Mouse (Mus musculus) limb, embryonic 12.5 days (tissue): ENCODE measurements around the gene Stk38l. TPM values are rescaled to one million over a fixed set of nuclear protein-coding genes. Genes with fewer than 3 reads are reported as not detected.
A peak's percentile ranks its signal among the peaks of the same experiment; 100 is the strongest.

Experiments used
- ATAC-seq: fragments of 200-750 bp; cut with Nextera tagmentation; 2 replicates; pipeline ENCODE4 v1.8.0; 2017; ENCODE audit warnings: low read depth, moderate TSS enrichment; ENCODE audit not compliant: insufficient number of reproducible peaks, insufficient read depth, low FRiP score, low TSS enrichment
- H3K27ac ChIP-seq: fragments of 300-500 bp; sonication (generic); 2 replicates; pipeline ENCODE4 v1.5.1; 2016; ENCODE audit warnings: mild to moderate bottlenecking, moderate library complexity
- H3K27me3 ChIP-seq: fragments of 300-500 bp; sonication (generic); 2 replicates; pipeline ENCODE4 v1.6.1; 2016; ENCODE audit warnings: mild to moderate bottlenecking, moderate library complexity
- H3K36me3 ChIP-seq: fragments of 300-500 bp; sonication (generic); 2 replicates; pipeline ENCODE4 v1.6.1; 2016; ENCODE audit warnings: mild to moderate bottlenecking, moderate library complexity
- H3K4me1 ChIP-seq: fragments of 300-500 bp; sonication (generic); replicated peaks from 2 replicates; pipeline ENCODE4 v1.6.1; 2016
- H3K4me2 ChIP-seq: fragments of 300-500 bp; sonication (generic); 2 replicates; pipeline ENCODE4 v1.6.1; 2016; ENCODE audit warnings: mild to moderate bottlenecking, moderate library complexity
- H3K4me3 ChIP-seq: fragments of 300-500 bp; sonication (generic); replicated peaks from 2 replicates; pipeline ENCODE4 v1.5.1; 2016; ENCODE audit warnings: mild to moderate bottlenecking
- H3K9ac ChIP-seq: fragments of 300-500 bp; sonication (generic); replicated peaks from 2 replicates; pipeline ENCODE4 v1.6.1; 2016; ENCODE audit warnings: mild to moderate bottlenecking, moderate library complexity
- H3K9me3 ChIP-seq: fragments of 300-500 bp; sonication (generic); 2 replicates; pipeline ENCODE4 v1.6.1; 2016; ENCODE audit warnings: mild to moderate bottlenecking, moderate library complexity
- WGBS: fragments of 180-500 bp; shearing (Covaris S2); methylation state at CpG from one replicate; pipeline ENCODE4 v1.1.7; 2016; 5-methylcytosine and 5-hydroxymethylcytosine counted together
- polyA plus RNA-seq: library from polyadenylated mRNA; unstranded; fragments of >200 nt; fragmentation: Nextera tagmentation; extraction: Ambion mirVana; gene quantifications from 2 replicates; pipeline ENCODE4 v1.2.1, GENCODE M21; 2016

Stk38l gene
- polyA plus RNA-seq, 1 experiment from 2014 or later: 22.6 TPM

GRCm38 (mm10) chr6:146753560-146754160 is 28.9 kb downstream of the Stk38l start:
- Histone ChIP-seq H3K9me3 (no peaks in the 10 kb centered on the region), H3K36me3 (no peaks in the 10 kb centered on the region), H3K27ac (peak overlapping the region; percentile 80), H3K4me1 (peaks cover 39% of the 10 kb centered on the region), H3K27me3 (no peaks in the 10 kb centered on the region), H3K9ac (no peak overlapping the region), H3K4me2 (no peak overlapping the region), H3K4me3 (no peak overlapping the region)
- WGBS: 26% methylated on average over 2 of the region's 2 CpGs
- no peak for ATAC-seq

GRCm38 (mm10) chr6:146755136-146755535 is 30.3 kb downstream of the Stk38l start:
- no peaks in the 10 kb centered on the region for H3K9me3 ChIP-seq
- H3K27ac ChIP-seq: no peak overlapping the region
- 92% methylated on average over 2 of the region's 2 CpGs for WGBS
- H3K9ac ChIP-seq: no peak overlapping the region
- no peaks in the 10 kb centered on the region for H3K27me3 ChIP-seq
- no peak overlapping the region for H3K4me3 ChIP-seq
- H3K36me3 ChIP-seq: peaks cover 2% of the 10 kb centered on the region; the same call in 1 of the 2 replicates
- H3K4me1 ChIP-seq: peaks cover 39% of the 10 kb centered on the region
- no peak overlapping the region for H3K4me2 ChIP-seq
- ATAC-seq: no peak

- H3K36me3 ChIP-seq: peaks cover 5% of the 10 kb centered on the region; the same call in 1 of the 2 replicates
- no peak overlapping the region for H3K9ac ChIP-seq
- 85% methylated on average over 4 of the region's 4 CpGs for WGBS
- no peaks in the 10 kb centered on the region for H3K27me3 ChIP-seq
- no peak overlapping the region for H3K4me3 ChIP-seq
- no peak overlapping the region for H3K27ac ChIP-seq
- no peaks in the 10 kb centered on the region for H3K9me3 ChIP-seq
- H3K4me1 ChIP-seq: peaks cover 39% of the 10 kb centered on the region
- H3K4me2 ChIP-seq: no peak overlapping the region
- ATAC-seq: no peak
Measured at GRCm38 (mm10) chr6:146755679-146756078, 30.9 kb downstream of the Stk38l start.

- H3K27me3 ChIP-seq: no peaks in the 10 kb centered on the region
- no peak overlapping the region for H3K4me3 ChIP-seq
- no peaks in the 10 kb centered on the region for H3K9me3 ChIP-seq
- peaks cover 5% of the 10 kb centered on the region; the same call in 1 of the 2 replicates for H3K36me3 ChIP-seq
- peaks cover 23% of the 10 kb centered on the region for H3K4me1 ChIP-seq
- H3K9ac ChIP-seq: no peak overlapping the region
- 96% methylated on average over 2 of the region's 2 CpGs for WGBS
- H3K27ac ChIP-seq: no peak overlapping the region
- no peak for ATAC-seq
- H3K4me2 ChIP-seq: no peak overlapping the region
Measured at GRCm38 (mm10) chr6:146759027-146759426, 34.2 kb downstream of the Stk38l start.

GRCm38 (mm10) chr6:146760022-146760421 is 35.2 kb downstream of the Stk38l start:
- Histone ChIP-seq H3K9ac (no peak overlapping the region), H3K4me1 (peaks cover 17% of the 10 kb centered on the region), H3K4me3 (no peak overlapping the region), H3K4me2 (no peak overlapping the region), H3K27me3 (no peaks in the 10 kb centered on the region), H3K27ac (no peak overlapping the region), H3K36me3 (peaks cover 5% of the 10 kb centered on the region; the same call in 1 of the 2 replicates), H3K9me3 (no peaks in the 10 kb centered on the region)
- no peak for ATAC-seq
- WGBS: 97% methylated on average over 2 of the region's 2 CpGs

- Histone ChIP-seq H3K27ac (no peak overlapping the region), H3K4me1 (peaks cover 17% of the 10 kb centered on the region), H3K9me3 (no peaks in the 10 kb centered on the region), H3K36me3 (peaks cover 5% of the 10 kb centered on the region; the same call in 1 of the 2 replicates), H3K27me3 (no peaks in the 10 kb centered on the region), H3K4me2 (no peak overlapping the region), H3K9ac (no peak overlapping the region), H3K4me3 (no peak overlapping the region)
- 75% methylated on average over 4 of the region's 4 CpGs for WGBS
- no peak for ATAC-seq
Measured at GRCm38 (mm10) chr6:146760736-146761135, 35.9 kb downstream of the Stk38l start.

- H3K27ac ChIP-seq: no peak overlapping the region
- peaks cover 20% of the 10 kb centered on the region for H3K36me3 ChIP-seq
- no peak for ATAC-seq
- no peaks in the 10 kb centered on the region for H3K9me3 ChIP-seq
- no peak overlapping the region for H3K4me3 ChIP-seq
- H3K9ac ChIP-seq: no peak overlapping the region
- 63% methylated on average over 5 of the region's 5 CpGs for WGBS
- no peak overlapping the region for H3K4me2 ChIP-seq
- H3K4me1 ChIP-seq: peaks cover 4% of the 10 kb centered on the region
- H3K27me3 ChIP-seq: no peaks in the 10 kb centered on the region
Measured at GRCm38 (mm10) chr6:146762264-146762898, 37.6 kb downstream of the Stk38l start.

GRCm38 (mm10) chr6:146764593-146764992 is 39.8 kb downstream of the Stk38l start:
- WGBS: 30% methylated on average over 2 of the region's 2 CpGs
- no peak for ATAC-seq
- no peak overlapping the region for H3K27ac ChIP-seq
- no peaks in the 10 kb centered on the region for H3K9me3 ChIP-seq
- H3K9ac ChIP-seq: no peak overlapping the region
- H3K4me1 ChIP-seq: peaks cover 2% of the 10 kb centered on the region; the same call in 1 of the 2 replicates
- H3K4me3 ChIP-seq: no peak overlapping the region
- no peaks in the 10 kb centered on the region for H3K27me3 ChIP-seq
- H3K4me2 ChIP-seq: no peak overlapping the region
- H3K36me3 ChIP-seq: peaks cover 40% of the 10 kb centered on the region

GRCm38 (mm10) chr6:146765270-146765669 is 40.5 kb downstream of the Stk38l start:
- no peak overlapping the region for H3K9ac ChIP-seq
- peaks cover 9% of the 10 kb centered on the region for H3K4me1 ChIP-seq
- H3K4me2 ChIP-seq: no peak overlapping the region
- no peak overlapping the region for H3K27ac ChIP-seq
- H3K4me3 ChIP-seq: no peak overlapping the region
- no peaks in the 10 kb centered on the region for H3K9me3 ChIP-seq
- no peaks in the 10 kb centered on the region for H3K27me3 ChIP-seq
- peaks cover 42% of the 10 kb centered on the region for H3K36me3 ChIP-seq
- 91% methylated on average over 4 of the region's 4 CpGs for WGBS
- no peak for ATAC-seq

GRCm38 (mm10) chr6:146768813-146769404 is 44.1 kb downstream of the Stk38l start:
- ATAC-seq: no peak
- H3K4me1 ChIP-seq: peaks cover 11% of the 10 kb centered on the region
- peaks cover 68% of the 10 kb centered on the region for H3K36me3 ChIP-seq

GRCm38 (mm10) chr6:146770005-146770745 is 45.4 kb downstream of the Stk38l start:
- ATAC-seq: no peak
- Histone ChIP-seq H3K4me2 (no peak overlapping the region), H3K36me3 (peaks cover 78% of the 10 kb centered on the region), H3K27me3 (no peaks in the 10 kb centered on the region), H3K4me1 (peaks cover 11% of the 10 kb centered on the region), H3K9ac (no peak overlapping the region), H3K9me3 (no peaks in the 10 kb centered on the region), H3K4me3 (no peak overlapping the region), H3K27ac (peak overlapping the region; percentile 50; the same call in 1 of the 2 replicates)
- WGBS: 59% methylated on average over 6 of the region's 6 CpGs

More at GRCm38 (mm10) chr6:146768813-146769404, 44.1 kb downstream of the Stk38l start:
- no peak overlapping the region for H3K4me2 ChIP-seq
- H3K9me3 ChIP-seq: no peaks in the 10 kb centered on the region
- H3K27ac ChIP-seq: no peak overlapping the region
- H3K9ac ChIP-seq: no peak overlapping the region
- no peak overlapping the region for H3K4me3 ChIP-seq
- WGBS: 93% methylated on average over 10 of the region's 10 CpGs
- no peaks in the 10 kb centered on the region for H3K27me3 ChIP-seq
